Mouse (Mus musculus) CH12.LX (cell line): Measurements from ENCODE around the gene Ebi3. TPM values are rescaled to one million over a fixed set of nuclear protein-coding genes. Genes with fewer than 3 reads are reported as not detected.

Experiments used
- DNase-seq: peaks from one replicate; pipeline ENCODE4 v3.0.0-alpha.2; 2013; ENCODE audit errors: extremely low read depth
- H3K27ac ChIP-seq: 2 replicates; pipeline ENCODE4 v1.5.1; 2012; ENCODE audit warnings: low read depth, mild to moderate bottlenecking, control low read depth, moderate library complexity; ENCODE audit not compliant: insufficient read depth
- H3K27me3 ChIP-seq: replicated peaks from 2 replicates; pipeline ENCODE3; 2012; ENCODE audit warnings: inconsistent platforms
- H3K36me3 ChIP-seq, 2 experiments: replicated peaks in 1 of 2; 2 replicates each; pipeline versions ENCODE3 to v1.6.1; 2012; ENCODE audit warnings: inconsistent platforms in 1 of 2, low read length in 1 of 2, mild to moderate bottlenecking in 1 of 2, mixed read lengths in 1 of 2, moderate library complexity in 1 of 2; ENCODE audit not compliant: control insufficient read depth in 1 of 2, insufficient read depth in 1 of 2
- H3K4me1 ChIP-seq, 2 experiments: 2 replicates each; pipeline ENCODE4 v1.6.1; 2012; ENCODE audit warnings: inconsistent platforms in 1 of 2, moderate library complexity in 1 of 2; ENCODE audit not compliant: insufficient read depth in 2 of 2, control insufficient read depth in 1 of 2
- H3K4me2 ChIP-seq: 2 replicates; pipeline ENCODE4 v1.6.1; 2012; ENCODE audit warnings: low read depth, mild to moderate bottlenecking, control low read depth; ENCODE audit not compliant: poor library complexity, insufficient read depth, severe bottlenecking
- H3K4me3 ChIP-seq, 3 experiments: fragments of 150-350 bp in 1 of 3; sonication (generic) in 1 of 3; replicated peaks in 1 of 3; 2 replicates each; pipeline versions ENCODE3 to v1.5.1; 2011 to 2012; ENCODE audit warnings: low read depth in 2 of 3, low read length in 2 of 3, mild to moderate bottlenecking in 2 of 3, moderate library complexity in 2 of 3, control low read depth in 1 of 3, improper control_type of control experiment in 1 of 3, inconsistent platforms in 1 of 3, mixed read lengths in 1 of 3; ENCODE audit not compliant: poor library complexity in 1 of 3
- H3K79me2 ChIP-seq: replicated peaks from 2 replicates; pipeline ENCODE4 v1.6.1; 2012; ENCODE audit warnings: mild to moderate bottlenecking, moderate library complexity; ENCODE audit not compliant: control insufficient read depth, poor library complexity, insufficient read depth, severe bottlenecking; ENCODE audit errors: extremely low read depth
- H3K9ac ChIP-seq: 2 replicates; pipeline ENCODE4 v1.6.1; 2012; ENCODE audit warnings: low read depth, mild to moderate bottlenecking, control low read depth, moderate library complexity; ENCODE audit not compliant: insufficient read depth
- H3K9me3 ChIP-seq: replicated peaks from 2 replicates; pipeline ENCODE3; 2012; ENCODE audit warnings: low read length, inconsistent platforms, mixed read lengths
- BHLHE40 ChIP-seq: IDR thresholded peaks from 2 replicates; pipeline ENCODE4 v1.6.1; 2011; ENCODE audit warnings: mild to moderate bottlenecking, low read depth, low read length, improper control_type of control experiment
- CHD1 ChIP-seq: IDR thresholded peaks from 2 replicates; pipeline ENCODE4 v1.6.1; 2012; ENCODE audit warnings: low read depth, low read length, improper control_type of control experiment, inconsistent platforms
- CTCF ChIP-seq, 2 experiments: IDR thresholded peaks in 1 of 2; conservative IDR thresholded peaks in 1 of 2; 2 replicates each; pipeline ENCODE4 v1.5.1; 2011 to 2012; ENCODE audit warnings: low read depth in 2 of 2, low read length in 2 of 2, improper control_type of control experiment in 1 of 2, inconsistent platforms in 1 of 2, mild to moderate bottlenecking in 1 of 2, moderate library complexity in 1 of 2
- E2F4 ChIP-seq: IDR thresholded peaks from 2 replicates; pipeline ENCODE4 v1.6.1; 2011; ENCODE audit warnings: low read depth, low read length, improper control_type of control experiment; ENCODE audit not compliant: insufficient replicate concordance
- EP300 ChIP-seq: IDR thresholded peaks from 2 replicates; pipeline ENCODE4 v1.6.1; 2011; ENCODE audit warnings: low read length, improper control_type of control experiment
- ETS1 ChIP-seq: conservative IDR thresholded peaks from 2 replicates; pipeline ENCODE4 v1.6.1; 2012; ENCODE audit warnings: low read depth, mild to moderate bottlenecking, inconsistent platforms, low read length, improper control_type of control experiment, moderate library complexity
- HCFC1 ChIP-seq: IDR thresholded peaks from 2 replicates; pipeline ENCODE4 v1.6.1; 2012; ENCODE audit warnings: low read depth, mild to moderate bottlenecking, inconsistent platforms, low read length, improper control_type of control experiment
- IRF4 ChIP-seq: IDR thresholded peaks from 2 replicates; pipeline ENCODE4 v1.6.1; 2014; ENCODE audit warnings: low read depth, mild to moderate bottlenecking, inconsistent platforms, low read length, improper control_type of control experiment
- JUN ChIP-seq: IDR thresholded peaks from 2 replicates; pipeline ENCODE4 v1.6.1; 2011; ENCODE audit warnings: low read depth, mild to moderate bottlenecking, low read length, improper control_type of control experiment, moderate library complexity; ENCODE audit not compliant: insufficient read depth
- JUND ChIP-seq: conservative IDR thresholded peaks from 2 replicates; pipeline ENCODE4 v1.6.1; 2011; ENCODE audit warnings: low read depth, low read length, improper control_type of control experiment
- KAT2A ChIP-seq: IDR thresholded peaks from 2 replicates; pipeline ENCODE4 v1.6.1; 2012; ENCODE audit warnings: low read length, improper control_type of control experiment, inconsistent platforms; ENCODE audit not compliant: insufficient replicate concordance
- MAFK ChIP-seq: IDR thresholded peaks from 2 replicates; pipeline ENCODE4 v1.6.1; 2011; ENCODE audit warnings: low read length, improper control_type of control experiment; ENCODE audit not compliant: insufficient replicate concordance
- MAX ChIP-seq: IDR thresholded peaks from 2 replicates; pipeline ENCODE4 v1.6.1; 2011; ENCODE audit warnings: low read length, improper control_type of control experiment
- MEF2A ChIP-seq: IDR thresholded peaks from 2 replicates; pipeline ENCODE4 v1.6.1; 2014; ENCODE audit warnings: low read depth, mild to moderate bottlenecking, inconsistent platforms, low read length, improper control_type of control experiment, borderline replicate concordance
- MXI1 ChIP-seq: IDR thresholded peaks from 2 replicates; pipeline ENCODE4 v1.6.1; 2011; ENCODE audit warnings: mild to moderate bottlenecking, low read depth, low read length, improper control_type of control experiment
- MYC ChIP-seq: IDR thresholded peaks from 2 replicates; pipeline ENCODE4 v1.6.1; 2011; ENCODE audit warnings: low read depth, mild to moderate bottlenecking, improper control_type of control experiment, low read length
- NELFE ChIP-seq: IDR thresholded peaks from 2 replicates; pipeline ENCODE4 v1.6.1; 2011; ENCODE audit warnings: low read depth, low read length, improper control_type of control experiment
- NRF1 ChIP-seq: IDR thresholded peaks from 2 replicates; pipeline ENCODE4 v1.6.1; 2014; ENCODE audit warnings: low read depth, mild to moderate bottlenecking, inconsistent platforms, low read length, improper control_type of control experiment, moderate library complexity
- PAX5 ChIP-seq: IDR thresholded peaks from 2 replicates; pipeline ENCODE4 v1.6.1; 2012; ENCODE audit warnings: low read length, inconsistent platforms, mixed read lengths
- POLR2A ChIP-seq: IDR thresholded peaks from 2 replicates; pipeline ENCODE4 v1.6.1; 2011; ENCODE audit warnings: low read depth, mild to moderate bottlenecking, improper control_type of control experiment, low read length
- POLR2AphosphoS2 ChIP-seq: IDR thresholded peaks from 2 replicates; pipeline ENCODE4 v1.6.1; 2011; ENCODE audit warnings: low read depth, low read length, improper control_type of control experiment
- RCOR1 ChIP-seq: conservative IDR thresholded peaks from 2 replicates; pipeline ENCODE4 v1.6.1; 2012; ENCODE audit warnings: low read depth, mild to moderate bottlenecking, inconsistent platforms, low read length, improper control_type of control experiment
- SIN3A ChIP-seq: IDR thresholded peaks from 2 replicates; pipeline ENCODE4 v1.6.1; 2012; ENCODE audit warnings: low read length, improper control_type of control experiment, inconsistent platforms
- SMC3 ChIP-seq: IDR thresholded peaks from 2 replicates; pipeline ENCODE4 v1.6.1; 2011; ENCODE audit warnings: low read depth, low read length, improper control_type of control experiment
- TBP ChIP-seq: conservative IDR thresholded peaks from 2 replicates; pipeline ENCODE4 v1.6.1; 2011; ENCODE audit warnings: low read depth, low read length, improper control_type of control experiment
- TCF12 ChIP-seq: IDR thresholded peaks from 2 replicates; pipeline ENCODE4 v1.6.1; 2014; ENCODE audit warnings: low read depth, mild to moderate bottlenecking, inconsistent platforms, low read length, improper control_type of control experiment
- UBTF ChIP-seq: IDR thresholded peaks from 2 replicates; pipeline ENCODE4 v1.6.1; 2012; ENCODE audit warnings: low read depth, mild to moderate bottlenecking, inconsistent platforms, low read length, improper control_type of control experiment, moderate library complexity
- USF2 ChIP-seq: conservative IDR thresholded peaks from 2 replicates; pipeline ENCODE4 v1.6.1; 2011; ENCODE audit warnings: low read depth, low read length, improper control_type of control experiment
- ZC3H11A ChIP-seq: IDR thresholded peaks from 2 replicates; pipeline ENCODE4 v1.6.1; 2012; ENCODE audit warnings: low read depth, mild to moderate bottlenecking, inconsistent platforms, low read length, improper control_type of control experiment
- ZKSCAN1 ChIP-seq: IDR thresholded peaks from 2 replicates; pipeline ENCODE4 v1.6.1; 2012; ENCODE audit warnings: low read depth, inconsistent platforms, low read length, improper control_type of control experiment, borderline replicate concordance
- ZMIZ1 ChIP-seq: IDR thresholded peaks from 2 replicates; pipeline ENCODE4 v1.6.1; 2012; ENCODE audit warnings: low read depth, mild to moderate bottlenecking, inconsistent platforms, low read length, improper control_type of control experiment
- ZNF384 ChIP-seq: IDR thresholded peaks from 2 replicates; pipeline ENCODE4 v1.6.1; 2012; ENCODE audit warnings: low read depth, low read length, improper control_type of control experiment, inconsistent platforms
- dilution Hi-C: fragments of 300-500 bp; cut with MboI; formaldehyde crosslinking; loops from 2 replicates; pipeline ENCODE4 v1.14.3; 2020; ENCODE audit warnings: low sequenced_read_pairs; ENCODE audit not compliant: extremely low pct_unique_long_range_greater_than_20kb, extremely low pct_ligation_motif_present
- in situ Hi-C: fragments of 300-500 bp; cut with MboI; formaldehyde crosslinking; loops from 3 replicates; pipeline ENCODE4 v1.14.3; 2019; ENCODE audit warnings: low sequenced_read_pairs, low pct_ligation_motif_present, low pct_unique_long_range_greater_than_20kb, mixed read lengths
- polyA plus RNA-seq: library from polyadenylated mRNA; unstranded; fragments of >175 nt; gene quantifications from 2 replicates; pipeline ENCODE4 v1.2.1, GENCODE M21; 2012; ENCODE audit warnings: low read depth; ENCODE audit not compliant: insufficient read length
- total RNA-seq, 2 experiments: library from RNA; depleted of rRNA; stranded (reverse); fragments of 300-350 nt in 1 of 2; fragments of >200 nt in 1 of 2; gene quantifications; 2 replicates each; pipeline ENCODE4 v1.2.3; 2012 to 2014

Gene Ebi3
- total and polyA plus RNA-seq, 3 experiments, result 60.3 to 207 (median 105) TPM

DNA sequence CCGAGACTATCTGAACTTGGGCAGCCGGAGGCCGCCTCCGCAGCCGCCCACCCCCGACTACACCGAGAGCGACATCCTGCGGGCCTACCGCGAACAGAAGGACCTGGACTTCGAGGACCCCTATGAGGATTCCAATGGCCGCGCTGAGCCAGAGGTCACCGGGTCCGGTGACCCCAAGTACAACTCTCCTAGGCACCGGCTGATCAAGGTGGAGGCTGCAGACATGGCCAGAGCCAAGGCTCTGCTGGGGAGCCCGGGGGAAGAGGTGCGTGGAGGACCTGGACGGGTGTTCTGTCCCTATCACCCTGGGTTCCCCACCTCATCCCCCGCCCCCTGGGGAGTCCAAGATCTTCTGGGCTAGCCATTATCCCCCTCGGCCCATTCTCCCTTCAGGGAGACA, 19.0 kb downstream of the Ebi3 start:
- dilution Hi-C loops, result no loop called here
- in situ Hi-C loops, result loop anchor here (5.0 kb wide), 1 partner anchor 36 kb away; the partner anchor contains the start of genes Mpnd and Stap2
- Histone ChIP-seq H3K9me3 (no peaks in the 10 kb centered on the region), H3K4me3 (no peak overlapping the region), H3K79me2 (no peaks in the 10 kb centered on the region), H3K4me1 (peaks cover 0 to 20% of the 10 kb centered on the region in 2 experiments; a peak in 3 of 4 replicates), H3K4me2 (no peak overlapping the region), H3K36me3 (peaks cover 17 to 39% of the 10 kb centered on the region in 2 experiments), H3K9ac (no peak overlapping the region), H3K27ac (no peak overlapping the region), H3K27me3 (no peaks in the 10 kb centered on the region)
- DNase-seq, result no peak
- TF ChIP-seq MEF2A, result no peak
- no peak for TF ChIP-seq MAFK
- TF ChIP-seq MAX, result no peak
- no peak for TF ChIP-seq JUN
- no peak for TF ChIP-seq TCF12
- TF ChIP-seq UBTF, result no peak
- TF ChIP-seq EP300, result no peak
- TF ChIP-seq BHLHE40, result no peak
- TF ChIP-seq NELFE, result no peak
- no peak for TF ChIP-seq KAT2A
- TF ChIP-seq ZC3H11A, result no peak
- no peak for TF ChIP-seq PAX5
- TF ChIP-seq IRF4, result no peak
- TF ChIP-seq JUND, result no peak
- TF ChIP-seq HCFC1, result no peak
- no peak for TF ChIP-seq TBP
- TF ChIP-seq CTCF (conservative IDR thresholded peaks at IDR 0.05 in 1 of 2, IDR thresholded peaks at IDR 0.05 in 1 of 2; ENCODE audit: low read depth in 2 of 2, low read length in 2 of 2), result no peak
- TF ChIP-seq CHD1, result no peak
- TF ChIP-seq ZMIZ1, result no peak
- TF ChIP-seq E2F4, result no peak
- TF ChIP-seq, all 38 proteins: peak for 0

DNA sequence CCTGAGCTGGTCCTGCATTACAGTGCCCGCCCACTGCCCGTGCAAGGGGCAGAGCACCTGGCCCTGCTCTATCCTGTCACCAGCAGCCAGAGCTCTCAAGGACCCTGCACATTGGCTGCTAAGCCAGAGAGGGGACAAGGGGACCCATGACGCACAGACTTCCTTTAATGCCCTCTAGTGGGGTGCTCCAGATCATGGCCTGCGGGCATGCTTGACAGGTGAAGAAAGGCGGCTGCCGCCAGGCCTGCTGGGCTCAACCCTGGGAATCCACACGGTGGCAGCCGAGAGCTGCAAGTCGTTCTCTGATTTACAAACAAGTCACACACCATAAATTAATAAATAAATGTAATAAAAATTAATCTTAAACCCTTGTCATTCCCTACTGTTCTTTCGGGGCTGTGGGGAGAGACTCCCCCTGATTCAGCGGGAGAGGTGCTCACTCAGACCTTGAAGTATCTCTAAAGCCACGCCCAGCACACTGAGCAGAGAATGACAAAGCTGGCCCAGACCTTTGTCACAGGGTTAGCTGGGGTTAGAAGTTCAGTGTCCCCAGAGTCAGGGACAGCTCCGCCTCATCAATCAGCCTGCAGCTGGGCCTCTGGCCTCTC, 23.9 kb downstream of the Ebi3 start:
- Histone ChIP-seq H3K9ac (no peak overlapping the region), H3K4me1 (peaks cover 3 to 13% of the 10 kb centered on the region in 2 experiments; a peak in 3 of 4 replicates), H3K27me3 (peaks cover 14% of the 10 kb centered on the region), H3K4me3 (no peak overlapping the region), H3K79me2 (no peaks in the 10 kb centered on the region), H3K36me3 (no peaks in the 10 kb centered on the region), H3K9me3 (peaks cover 1% of the 10 kb centered on the region), H3K4me2 (no peak overlapping the region), H3K27ac (peak overlapping the region; percentile 59)
- dilution Hi-C loops (no loop called here), in situ Hi-C loops (no loop called here)
- peak; percentile 63 for DNase-seq
- TF ChIP-seq MYC (no peak), MAX (0 out of 2 replicates have a peak, but pooled peaks have one; percentile 16), EP300 (no peak), JUND (no peak), TBP (no peak), IRF4 (peak; percentile 8; the same call in 1 of the 2 replicates), PAX5 (no peak), POLR2AphosphoS2 (no peak), UBTF (no peak), E2F4 (no peak), MXI1 (no peak), CHD1 (no peak), SMC3 (peak; percentile 75), NRF1 (no peak), SIN3A (no peak), POLR2A (no peak), ZKSCAN1 (no peak), USF2 (no peak), ZC3H11A (no peak), ZMIZ1 (no peak), RCOR1 (no peak), ZNF384 (no peak), ETS1 (no peak)
